Mouse (Mus musculus) fat pad, adult 2 months (tissue): Measurements from ENCODE around the gene Milr1.
"Not testable (repeated sequence)": the region's sequence is repeated elsewhere in the genome, so short reads cannot be mapped to it uniquely, and the experiment has no call there.

ENCODE experiments used
- DNase-seq: peaks from one replicate; pipeline ENCODE4 v3.0.0-alpha.2; 2011; ENCODE audit warnings: low read depth, low spot score; ENCODE audit errors: extremely low read depth

Gene Milr1

GRCm38 (mm10) chr11:106795679-106796078, 44.7 kb downstream of the Milr1 start:
- DNase-seq, result no peak

GRCm38 (mm10) chr11:106802069-106802627, 51.1 kb downstream of the Milr1 start:
- no peak for DNase-seq

GRCm38 (mm10) chr11:106807442-106807841, 56.4 kb downstream of the Milr1 start:
- DNase-seq, result not testable (repeated sequence)

GRCm38 (mm10) chr11:106812410-106813136, 61.5 kb downstream of the Milr1 start:
- DNase-seq, result no peak

GRCm38 (mm10) chr11:106814601-106815320, 63.7 kb downstream of the Milr1 start:
- no peak for DNase-seq

- DNase-seq, result no peak
Measured at GRCm38 (mm10) chr11:106815331-106815730, 64.3 kb downstream of the Milr1 start.

- DNase-seq, result no peak
Measured at GRCm38 (mm10) chr11:106815761-106816160, 64.7 kb downstream of the Milr1 start.

GRCm38 (mm10) chr11:106816316-106816715, 65.3 kb downstream of the Milr1 start:
- no peak for DNase-seq

- DNase-seq, result no peak
Measured at GRCm38 (mm10) chr11:106817156-106817555, 66.1 kb downstream of the Milr1 start.

- no peak for DNase-seq
Measured at GRCm38 (mm10) chr11:106817808-106818207, 66.8 kb downstream of the Milr1 start.

GRCm38 (mm10) chr11:106818341-106818740, 67.3 kb downstream of the Milr1 start:
- no peak for DNase-seq
